Mouse (Mus musculus): ENCODE measurements at regions not wholly inside any gene's neighbourhood (a gene's known extent, or its start where the extent isn't known, plus 50 kb on each side); places are given as distances from the start of the nearest gene placed in this dataset.

- no peak for ATAC-seq
- Histone ChIP-seq H3K4me3 (no peak overlapping the region), H3K36me3 (ENCODE audit: poor library complexity, severe bottlenecking) (no peaks in the 10 kb centered on the region), H3K9ac (no peak overlapping the region), H3K27ac (no peak overlapping the region), H3K9me3 (replicated peaks) (no peaks in the 10 kb centered on the region), H3K4me2 (no peak overlapping the region), H3K27me3 (no peaks in the 10 kb centered on the region), H3K4me1 (no peaks in the 10 kb centered on the region)
- WGBS: 86% methylated on average over 4 of the region's 4 CpGs
Measured at GRCm38 (mm10) chr17:82731561-82731960, 483.5 kb upstream of the Pkdcc start.

DNA sequence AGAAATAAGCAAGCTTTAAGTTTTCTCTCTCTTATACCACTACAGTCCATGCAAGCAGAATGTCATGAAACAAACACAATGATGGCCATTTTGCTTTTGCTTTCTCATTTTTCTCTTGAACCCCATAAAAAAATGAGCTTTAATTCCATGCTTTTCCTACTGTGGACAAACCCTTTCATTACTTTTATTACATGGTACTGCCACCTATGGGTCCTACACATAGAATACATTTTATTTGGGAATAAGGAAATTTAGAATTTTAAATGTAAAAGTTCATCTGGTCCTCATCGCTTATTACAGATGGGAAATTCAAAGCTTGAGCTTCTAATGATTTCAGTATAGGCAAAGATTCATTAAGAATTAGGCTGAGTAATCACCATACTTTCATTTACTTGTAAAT lies 472.6 kb upstream of the Pkdcc start:
- ATAC-seq: no peak
- no peak overlapping the region for H3K27ac ChIP-seq
- 95% methylated on average over 1 of the region's 1 CpGs for WGBS
- H3K36me3 ChIP-seq (ENCODE audit: poor library complexity, severe bottlenecking): no peaks in the 10 kb centered on the region
- H3K9me3 ChIP-seq (replicated peaks): no peaks in the 10 kb centered on the region
- H3K4me3 ChIP-seq: no peak overlapping the region
- H3K4me2 ChIP-seq: no peak overlapping the region
- H3K9ac ChIP-seq: no peak overlapping the region
- H3K4me1 ChIP-seq: no peaks in the 10 kb centered on the region
- no peaks in the 10 kb centered on the region for H3K27me3 ChIP-seq

GRCm38 (mm10) chr17:82757400-82757799 lies 457.7 kb upstream of the Pkdcc start:
- ATAC-seq: 0 out of 2 replicates have a peak, but pooled peaks have one; percentile 33
- H3K9ac ChIP-seq: no peak overlapping the region
- no peaks in the 10 kb centered on the region for H3K36me3 ChIP-seq (ENCODE audit: poor library complexity, severe bottlenecking)
- H3K9me3 ChIP-seq (replicated peaks): no peaks in the 10 kb centered on the region
- H3K27me3 ChIP-seq: no peaks in the 10 kb centered on the region
- no peak overlapping the region for H3K4me3 ChIP-seq
- H3K4me1 ChIP-seq: no peaks in the 10 kb centered on the region
- H3K4me2 ChIP-seq: no peak overlapping the region
- H3K27ac ChIP-seq: no peak overlapping the region
- WGBS: 55% methylated on average over 3 of the region's 3 CpGs

DNA sequence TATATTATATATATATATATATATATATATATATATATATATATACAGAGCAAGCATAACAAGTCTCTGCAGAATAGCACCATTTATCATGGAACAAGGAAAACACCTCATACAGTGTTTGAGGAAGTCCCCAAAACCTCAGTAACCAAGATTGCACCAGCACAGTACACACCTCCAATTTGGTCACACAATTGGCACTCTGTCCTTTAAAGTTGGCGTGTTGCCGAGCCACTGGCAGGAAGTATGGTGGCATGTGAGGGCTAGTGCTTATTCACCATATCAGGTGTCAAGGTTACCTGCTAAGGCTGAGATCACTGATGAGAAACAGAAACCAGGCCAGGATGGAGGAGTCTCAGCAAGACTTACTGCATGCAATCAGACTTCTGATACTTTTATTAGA lies 436.0 kb upstream of the Pkdcc start:
- Histone ChIP-seq H3K27ac (no peak overlapping the region), H3K9me3 (replicated peaks) (no peaks in the 10 kb centered on the region), H3K4me3 (no peak overlapping the region), H3K4me1 (no peaks in the 10 kb centered on the region), H3K27me3 (no peaks in the 10 kb centered on the region), H3K4me2 (no peak overlapping the region), H3K9ac (no peak overlapping the region), H3K36me3 (ENCODE audit: poor library complexity, severe bottlenecking) (no peaks in the 10 kb centered on the region)
- WGBS: 85% methylated on average over 2 of the region's 2 CpGs
- no peak for ATAC-seq

- Histone ChIP-seq H3K4me3 (no peak overlapping the region), H3K4me2 (no peak overlapping the region), H3K36me3 (ENCODE audit: poor library complexity, severe bottlenecking) (no peaks in the 10 kb centered on the region), H3K9ac (no peak overlapping the region), H3K9me3 (replicated peaks) (no peaks in the 10 kb centered on the region), H3K27me3 (no peaks in the 10 kb centered on the region), H3K4me1 (no peaks in the 10 kb centered on the region), H3K27ac (no peak overlapping the region)
- 82% methylated on average over 3 of the region's 3 CpGs for WGBS
- no peak for ATAC-seq
Measured at GRCm38 (mm10) chr17:82822129-82822528, 393.0 kb upstream of the Pkdcc start.

GRCm38 (mm10) chr17:82824057-82824456 lies 391.0 kb upstream of the Pkdcc start:
- ATAC-seq: no peak
- no peaks in the 10 kb centered on the region for H3K27me3 ChIP-seq
- no peak overlapping the region for H3K4me3 ChIP-seq
- H3K9ac ChIP-seq: no peak overlapping the region
- no peak overlapping the region for H3K4me2 ChIP-seq
- H3K4me1 ChIP-seq: no peaks in the 10 kb centered on the region
- 80% methylated on average over 7 of the region's 7 CpGs for WGBS
- no peaks in the 10 kb centered on the region for H3K9me3 ChIP-seq (replicated peaks)
- no peaks in the 10 kb centered on the region for H3K36me3 ChIP-seq (ENCODE audit: poor library complexity, severe bottlenecking)
- no peak overlapping the region for H3K27ac ChIP-seq

- Histone ChIP-seq H3K36me3 (ENCODE audit: poor library complexity, severe bottlenecking) (no peaks in the 10 kb centered on the region), H3K9me3 (replicated peaks) (no peaks in the 10 kb centered on the region), H3K4me2 (no peak overlapping the region), H3K4me1 (no peaks in the 10 kb centered on the region), H3K9ac (no peak overlapping the region), H3K27me3 (no peaks in the 10 kb centered on the region), H3K27ac (no peak overlapping the region), H3K4me3 (no peak overlapping the region)
- no peak for ATAC-seq
- WGBS: 89% methylated on average over 6 of the region's 6 CpGs
Measured at GRCm38 (mm10) chr17:82824619-82825018, 390.5 kb upstream of the Pkdcc start.

- no peak overlapping the region for H3K4me3 ChIP-seq
- no peaks in the 10 kb centered on the region for H3K4me1 ChIP-seq
- no peak overlapping the region for H3K27ac ChIP-seq
- H3K4me2 ChIP-seq: no peak overlapping the region
- H3K27me3 ChIP-seq: no peaks in the 10 kb centered on the region
- no peak for ATAC-seq
- no peaks in the 10 kb centered on the region for H3K9me3 ChIP-seq (replicated peaks)
- no peak overlapping the region for H3K9ac ChIP-seq
- H3K36me3 ChIP-seq (ENCODE audit: poor library complexity, severe bottlenecking): no peaks in the 10 kb centered on the region
Measured at GRCm38 (mm10) chr17:82827170-82827569, 387.9 kb upstream of the Pkdcc start.

GRCm38 (mm10) chr17:82827841-82828240 lies 387.3 kb upstream of the Pkdcc start:
- H3K9ac ChIP-seq: no peak overlapping the region
- no peaks in the 10 kb centered on the region for H3K4me1 ChIP-seq
- H3K4me3 ChIP-seq: no peak overlapping the region
- H3K36me3 ChIP-seq (ENCODE audit: poor library complexity, severe bottlenecking): no peaks in the 10 kb centered on the region
- WGBS: 87% methylated on average over 8 of the region's 8 CpGs
- no peak overlapping the region for H3K4me2 ChIP-seq
- no peaks in the 10 kb centered on the region for H3K9me3 ChIP-seq (replicated peaks)
- ATAC-seq: no peak
- H3K27me3 ChIP-seq: no peaks in the 10 kb centered on the region
- H3K27ac ChIP-seq: no peak overlapping the region

DNA sequence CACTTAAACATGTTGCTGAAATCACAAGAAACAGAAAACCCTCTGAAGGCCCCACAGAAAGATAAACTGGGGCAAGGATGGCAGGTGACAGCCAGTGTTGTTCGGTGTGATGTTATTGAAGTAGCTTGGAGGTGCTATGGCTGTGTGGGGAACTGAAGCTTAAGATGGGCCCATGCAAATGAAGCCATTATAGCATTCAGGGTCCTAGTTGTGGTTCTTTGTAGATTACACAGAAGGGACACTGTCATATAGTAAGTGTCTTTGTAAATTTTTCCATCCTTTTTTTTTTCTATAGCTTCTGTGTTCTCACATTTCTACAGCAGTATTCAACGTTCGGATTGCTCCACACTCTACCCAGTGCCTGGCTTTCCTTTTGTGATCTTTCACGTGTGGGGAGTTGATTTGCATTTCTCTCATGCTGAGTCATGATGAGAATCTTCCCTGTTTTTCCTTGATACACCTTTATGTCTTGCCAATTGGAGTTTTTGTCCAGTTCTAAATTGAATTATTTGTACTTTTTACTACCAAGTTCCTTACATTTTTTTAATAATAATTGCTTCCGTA lies 386.6 kb upstream of the Pkdcc start:
- Histone ChIP-seq H3K9ac (no peak overlapping the region), H3K27ac (no peak overlapping the region), H3K4me1 (no peaks in the 10 kb centered on the region), H3K4me2 (no peak overlapping the region), H3K9me3 (replicated peaks) (no peaks in the 10 kb centered on the region), H3K27me3 (no peaks in the 10 kb centered on the region), H3K4me3 (no peak overlapping the region), H3K36me3 (ENCODE audit: poor library complexity, severe bottlenecking) (no peaks in the 10 kb centered on the region)
- no peak for ATAC-seq
- WGBS: 77% methylated on average over 5 of the region's 5 CpGs

GRCm38 (mm10) chr17:82829415-82829814 lies 385.7 kb upstream of the Pkdcc start:
- no peaks in the 10 kb centered on the region for H3K9me3 ChIP-seq (replicated peaks)
- H3K4me3 ChIP-seq: no peak overlapping the region
- no peak for ATAC-seq
- H3K4me2 ChIP-seq: no peak overlapping the region
- no peaks in the 10 kb centered on the region for H3K4me1 ChIP-seq
- H3K36me3 ChIP-seq (ENCODE audit: poor library complexity, severe bottlenecking): no peaks in the 10 kb centered on the region
- H3K27ac ChIP-seq: no peak overlapping the region
- 99% methylated on average over 2 of the region's 2 CpGs for WGBS
- no peak overlapping the region for H3K9ac ChIP-seq
- no peaks in the 10 kb centered on the region for H3K27me3 ChIP-seq

- no peak overlapping the region for H3K27ac ChIP-seq
- H3K4me2 ChIP-seq: no peak overlapping the region
- no peaks in the 10 kb centered on the region for H3K36me3 ChIP-seq (ENCODE audit: poor library complexity, severe bottlenecking)
- 71% methylated on average over 3 of the region's 3 CpGs for WGBS
- no peaks in the 10 kb centered on the region for H3K9me3 ChIP-seq (replicated peaks)
- no peak overlapping the region for H3K4me3 ChIP-seq
- H3K9ac ChIP-seq: no peak overlapping the region
- no peaks in the 10 kb centered on the region for H3K27me3 ChIP-seq
- ATAC-seq: no peak
- H3K4me1 ChIP-seq: no peaks in the 10 kb centered on the region
Measured at GRCm38 (mm10) chr17:82834177-82834576, 380.9 kb upstream of the Pkdcc start.

GRCm38 (mm10) chr17:82836115-82836514 lies 379.0 kb upstream of the Pkdcc start:
- no peaks in the 10 kb centered on the region for H3K27me3 ChIP-seq
- no peaks in the 10 kb centered on the region for H3K9me3 ChIP-seq (replicated peaks)
- WGBS: 84% methylated on average over 3 of the region's 3 CpGs

More at GRCm38 (mm10) chr17:82836115-82836514, 379.0 kb upstream of the Pkdcc start:
- Histone ChIP-seq H3K36me3 (ENCODE audit: poor library complexity, severe bottlenecking) (no peaks in the 10 kb centered on the region), H3K4me1 (no peaks in the 10 kb centered on the region), H3K9ac (no peak overlapping the region), H3K4me2 (no peak overlapping the region), H3K4me3 (no peak overlapping the region), H3K27ac (no peak overlapping the region)
- ATAC-seq: no peak
